Mouse (Mus musculus) liver, adult 2 months (tissue): Measurements from ENCODE around the gene Acss2. TPM values are rescaled to one million over a fixed set of nuclear protein-coding genes. Genes with fewer than 3 reads are reported as not detected.

Experiments
- DNase-seq: peaks from one replicate; pipeline ENCODE4 v3.0.0-alpha.2; 2011; ENCODE audit warnings: low read depth, low spot score; ENCODE audit errors: extremely low read depth
- H3K27ac ChIP-seq: fragments of 200-500 bp; replicated peaks from 2 replicates; pipeline ENCODE4 v1.5.1; 2012; ENCODE audit warnings: low read depth, mild to moderate bottlenecking, control low read depth, inconsistent platforms, low read length; ENCODE audit not compliant: insufficient read depth
- H3K27me3 ChIP-seq: fragments of 200-500 bp; 2 replicates; pipeline ENCODE4 v1.6.1; 2012; ENCODE audit warnings: mild to moderate bottlenecking, moderate library complexity, low read length, inconsistent platforms; ENCODE audit not compliant: control insufficient read depth, insufficient read depth
- H3K36me3 ChIP-seq: fragments of 200-500 bp; 2 replicates; pipeline ENCODE4 v1.6.1; 2012; ENCODE audit warnings: low read length, inconsistent platforms; ENCODE audit not compliant: control insufficient read depth, insufficient read depth
- H3K4me1 ChIP-seq: fragments of 200-500 bp; 2 replicates; pipeline ENCODE4 v1.6.1; 2011; ENCODE audit warnings: low read length; ENCODE audit not compliant: control insufficient read depth, insufficient read depth
- H3K4me3 ChIP-seq: fragments of 200-500 bp; 2 replicates; pipeline ENCODE4 v1.5.1; 2011; ENCODE audit warnings: low read depth, mild to moderate bottlenecking, control low read depth, low read length, moderate library complexity; ENCODE audit not compliant: insufficient read depth
- H3K79me2 ChIP-seq: fragments of 200-500 bp; 2 replicates; pipeline ENCODE4 v1.6.1; 2012; ENCODE audit warnings: inconsistent platforms, mild to moderate bottlenecking, low read length, moderate library complexity; ENCODE audit not compliant: control insufficient read depth, insufficient read depth
- H3K9ac ChIP-seq: fragments of 200-500 bp; 2 replicates; pipeline ENCODE4 v1.6.1; 2012; ENCODE audit warnings: low read depth, mild to moderate bottlenecking, control low read depth, inconsistent platforms, low read length
- CTCF ChIP-seq: fragments of 200-500 bp; IDR thresholded peaks from 2 replicates; pipeline ENCODE4 v1.5.1; 2011; ENCODE audit warnings: low read depth, low read length, control low read depth
- POLR2A ChIP-seq: fragments of 200-500 bp; IDR thresholded peaks from 2 replicates; pipeline ENCODE4 v1.6.1; 2011; ENCODE audit warnings: low read length, control low read depth; ENCODE audit not compliant: insufficient read depth; ENCODE audit errors: extremely low read depth
- WGBS: fragments of 180-500 bp; shearing (Covaris S2); methylation state at CpG from one replicate; pipeline ENCODE4 v1.1.7; 2018; 5-methylcytosine and 5-hydroxymethylcytosine counted together
- polyA plus RNA-seq: library from polyadenylated mRNA; depleted of rRNA; stranded (reverse); fragments of >200 nt; gene quantifications from 2 replicates; pipeline ENCODE4 v1.2.3, GENCODE M21; 2012; rRNA removed
- total RNA-seq: library from RNA; depleted of rRNA; stranded (reverse); fragments of >200 nt; gene quantifications from 2 replicates; pipeline ENCODE4 v1.2.3, GENCODE M21; 2014; rRNA removed

The Acss2 gene
- total and polyA plus RNA-seq, 2 experiments: 248 to 297 TPM

GRCm38 (mm10) chr2:155633121-155633520 is 115.4 kb downstream of the Acss2 start:
- Histone ChIP-seq H3K27ac (no peak overlapping the region), H3K9ac (no peak overlapping the region), H3K36me3 (peaks cover 11% of the 10 kb centered on the region; the same call in 1 of the 2 replicates), H3K4me1 (peaks cover 12% of the 10 kb centered on the region), H3K4me3 (no peak overlapping the region), H3K27me3 (no peaks in the 10 kb centered on the region), H3K79me2 (no peaks in the 10 kb centered on the region)
- no peak for DNase-seq
- no peak for TF ChIP-seq CTCF
- TF ChIP-seq POLR2A: no peak
- 88% methylated on average over 19 of the region's 19 CpGs for WGBS

DNA sequence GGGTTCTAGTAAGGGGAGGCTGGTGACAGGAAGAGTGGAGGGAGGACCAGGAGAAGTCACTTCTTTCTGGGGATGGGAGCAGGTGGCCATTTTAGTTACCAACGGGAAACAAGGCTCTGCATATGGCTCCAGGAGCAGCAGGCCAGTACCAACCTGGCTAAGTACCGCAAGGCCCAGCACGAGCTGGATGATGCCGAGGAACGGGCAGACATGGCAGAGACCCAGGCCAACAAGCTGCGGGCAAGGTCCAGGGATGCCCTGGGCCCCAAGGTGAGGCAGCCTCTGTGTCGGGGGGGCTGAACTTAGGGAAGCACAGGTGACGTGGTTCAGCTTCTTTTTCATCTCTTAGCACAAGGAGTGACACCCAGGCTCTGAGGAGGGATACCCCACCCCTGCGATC is 116.0 kb downstream of the Acss2 start:
- Histone ChIP-seq H3K27me3 (no peaks in the 10 kb centered on the region), H3K9ac (no peak overlapping the region), H3K4me1 (peaks cover 14% of the 10 kb centered on the region), H3K4me3 (no peak overlapping the region), H3K27ac (no peak overlapping the region), H3K36me3 (peaks cover 11% of the 10 kb centered on the region; the same call in 1 of the 2 replicates), H3K79me2 (no peaks in the 10 kb centered on the region)
- no peak for DNase-seq
- WGBS: 91% methylated on average over 9 of the region's 9 CpGs
- TF ChIP-seq POLR2A: no peak

DNA sequence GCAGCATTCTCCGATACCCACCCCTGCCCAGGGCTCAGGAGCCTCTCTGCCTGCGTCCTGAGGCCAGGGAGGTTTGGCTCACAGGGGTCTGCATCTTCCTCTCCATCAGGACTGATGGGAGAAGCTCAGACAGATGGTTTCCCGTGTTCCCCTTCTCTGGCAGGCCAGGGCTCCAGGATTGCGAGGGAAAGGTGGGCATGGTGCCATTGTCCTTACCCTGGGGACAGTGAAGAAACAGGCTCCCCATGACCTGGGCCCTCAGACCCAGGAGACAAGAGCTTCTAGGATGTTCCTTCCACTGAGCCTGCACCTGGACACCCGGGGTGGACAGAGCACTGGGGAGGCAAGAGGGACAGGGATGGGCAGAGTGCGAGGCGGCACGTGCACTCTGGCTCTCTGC is 116.8 kb downstream of the Acss2 start:
- Histone ChIP-seq H3K9ac (no peak overlapping the region), H3K27me3 (no peaks in the 10 kb centered on the region), H3K27ac (no peak overlapping the region), H3K4me3 (no peak overlapping the region), H3K4me1 (peaks cover 17% of the 10 kb centered on the region), H3K36me3 (peaks cover 11% of the 10 kb centered on the region; the same call in 1 of the 2 replicates), H3K79me2 (no peaks in the 10 kb centered on the region)
- no peak for DNase-seq
- WGBS: 95% methylated on average over 8 of the region's 8 CpGs
- TF ChIP-seq CTCF: no peak
- TF ChIP-seq POLR2A: no peak

Other genes with a start within 250 kb of the Acss2 start
- 26.8 and 31.8 TPM in 2 replicates for gene Map1lc3a, start 241.7 kb upstream of the Acss2 start, total RNA-seq
- gene Map1lc3a, start 241.7 kb upstream of the Acss2 start, polyA plus RNA-seq: 87.2 and 125 TPM in 2 replicates
- gene Pigu, start 160.5 kb upstream of the Acss2 start, total RNA-seq: 9.3 and 11.9 TPM in 2 replicates
- 19.5 and 24.0 TPM in 2 replicates for gene Pigu, start 160.5 kb upstream of the Acss2 start, polyA plus RNA-seq
- gene Trp53inp2, start 136.9 kb upstream of the Acss2 start, total RNA-seq: 54.2 and 60.6 TPM in 2 replicates
- gene Trp53inp2, start 136.9 kb upstream of the Acss2 start, polyA plus RNA-seq: 98.7 and 142 TPM in 2 replicates
- gene Ncoa6, start 44.1 kb upstream of the Acss2 start, total RNA-seq: 6.4 and 9.5 TPM in 2 replicates
- gene Ncoa6, start 44.1 kb upstream of the Acss2 start, polyA plus RNA-seq: 15.1 and 18.3 TPM in 2 replicates
- 0.18 and 0.47 TPM in 2 replicates for gene Ggt7, start 289 bp downstream of the Acss2 start, total RNA-seq
- 0.63 and 1.7 TPM in 2 replicates for gene Ggt7, start 289 bp downstream of the Acss2 start, polyA plus RNA-seq
- gene Gss, start 74.9 kb downstream of the Acss2 start, total RNA-seq: 69.4 and 112 TPM in 2 replicates
- 113 and 134 TPM in 2 replicates for gene Gss, start 74.9 kb downstream of the Acss2 start, polyA plus RNA-seq
- not detected in 2 replicates for gene Myh7b, start 93.3 kb downstream of the Acss2 start, total RNA-seq
- gene Myh7b, start 93.3 kb downstream of the Acss2 start, polyA plus RNA-seq: not detected in 2 replicates
- 53.4 and 65.6 TPM in 2 replicates for gene Trpc4ap, start 174.4 kb downstream of the Acss2 start, total RNA-seq
- 101 and 114 TPM in 2 replicates for gene Trpc4ap, start 174.4 kb downstream of the Acss2 start, polyA plus RNA-seq
- gene Edem2, start 211.5 kb downstream of the Acss2 start, total RNA-seq: 45.8 and 53.1 TPM in 2 replicates
- 64.1 and 71.6 TPM in 2 replicates for gene Edem2, start 211.5 kb downstream of the Acss2 start, polyA plus RNA-seq
- gene Gm17581, start 217.9 kb downstream of the Acss2 start, total RNA-seq: not detected in 2 replicates
- gene Gm17581, start 217.9 kb downstream of the Acss2 start, polyA plus RNA-seq: not detected in 2 replicates
- gene Procr, start 233.2 kb downstream of the Acss2 start, total RNA-seq: 0.46 and 0.47 TPM in 2 replicates
- gene Procr, start 233.2 kb downstream of the Acss2 start, polyA plus RNA-seq: 0.65 and 0.73 TPM in 2 replicates